Mouse (Mus musculus): ENCODE measurements around the gene Ets1.

- TF ChIP-seq TAL1 (conservative IDR thresholded peaks at IDR 0.05; ENCODE audit: low read depth, low read length) = no peak
- no peak for TF ChIP-seq CTCF (IDR thresholded peaks at IDR 0.05; ENCODE audit: low read depth, low read length)
- no peak for TF ChIP-seq GATA1 (IDR thresholded peaks at IDR 0.05; ENCODE audit: borderline replicate concordance, low read length)
Measured at GRCm38 (mm10) chr9:32596366-32596765, 39.7 kb upstream of the Ets1 start.

Measured in G1E (cell line).